Mouse (Mus musculus): ENCODE data around the gene Hspb7.

- TF ChIP-seq CTCF (IDR thresholded peaks at IDR 0.05; ENCODE audit: low read depth) (no peak), EP300 (IDR thresholded peaks at IDR 0.05; ENCODE audit: low read depth) (no peak)
Observed at GRCm38 (mm10) chr4:141446211-141446610, 25.6 kb downstream of the Hspb7 start.

All from liver, embryonic 14.5 days (tissue).